Mouse (Mus musculus) midbrain, embryonic 16.5 days (tissue): ENCODE measurements at regions not wholly inside any gene's neighbourhood (a gene's known extent, or its start where the extent isn't known, plus 50 kb on each side); places are given as distances from the start of the nearest gene placed in this dataset.

ENCODE experiments used
- ATAC-seq: fragments of 200-750 bp; cut with Nextera tagmentation; 2 replicates; pipeline ENCODE4 v1.8.0; 2017; ENCODE audit warnings: moderate TSS enrichment
- H3K27ac ChIP-seq: fragments of 300-500 bp; sonication (generic); 2 replicates; pipeline ENCODE4 v1.5.1; 2014; ENCODE audit warnings: mild to moderate bottlenecking, low read length, mixed read lengths
- H3K27me3 ChIP-seq: fragments of 300-500 bp; sonication (generic); 2 replicates; pipeline ENCODE4 v1.6.1; 2014; ENCODE audit warnings: low read depth, low read length, mixed read lengths; ENCODE audit not compliant: control insufficient read depth, insufficient read depth
- H3K36me3 ChIP-seq: fragments of 300-500 bp; sonication (generic); 2 replicates; pipeline ENCODE4 v1.6.1; 2014; ENCODE audit warnings: mild to moderate bottlenecking, low read length, moderate library complexity, mixed read lengths; ENCODE audit not compliant: control insufficient read depth, insufficient read depth
- H3K4me1 ChIP-seq: fragments of 300-500 bp; sonication (generic); 2 replicates; pipeline ENCODE4 v1.6.1; 2014; ENCODE audit warnings: mild to moderate bottlenecking, low read length, mixed read lengths; ENCODE audit not compliant: control insufficient read depth, insufficient read depth
- H3K4me2 ChIP-seq: fragments of 300-500 bp; sonication (generic); 2 replicates; pipeline ENCODE4 v1.6.1; 2014; ENCODE audit warnings: mild to moderate bottlenecking, low read length, mixed read lengths
- H3K4me3 ChIP-seq: fragments of 300-500 bp; sonication (generic); 2 replicates; pipeline ENCODE4 v1.5.1; 2014; ENCODE audit warnings: low read depth, mild to moderate bottlenecking, low read length, moderate library complexity, mixed read lengths
- H3K9ac ChIP-seq: fragments of 300-500 bp; sonication (generic); 2 replicates; pipeline ENCODE4 v1.6.1; 2014; ENCODE audit warnings: low read depth, low read length, mixed read lengths
- H3K9me3 ChIP-seq: fragments of 300-500 bp; sonication (generic); replicated peaks from 2 replicates; pipeline ENCODE4 v1.6.1; 2014; ENCODE audit warnings: mild to moderate bottlenecking, low read length, mixed read lengths; ENCODE audit not compliant: control insufficient read depth, poor library complexity, severe bottlenecking
- WGBS: fragments of 180-500 bp; shearing (Covaris S2); extraction: QIAGEN DNeasy Blood & Tissue Kit; methylation state at CpG from one replicate; pipeline ENCODE4 v1.1.7; 2014; 5-methylcytosine and 5-hydroxymethylcytosine counted together

- no peaks in the 10 kb centered on the region for H3K27me3 ChIP-seq
- no peak overlapping the region for H3K27ac ChIP-seq
- H3K9ac ChIP-seq: no peak overlapping the region
- no peaks in the 10 kb centered on the region for H3K9me3 ChIP-seq
- ATAC-seq: no peak
- no peak overlapping the region for H3K4me3 ChIP-seq
- peaks cover 8% of the 10 kb centered on the region; the same call in 1 of the 2 replicates for H3K4me1 ChIP-seq
- no peaks in the 10 kb centered on the region for H3K36me3 ChIP-seq
- no peak overlapping the region for H3K4me2 ChIP-seq
- 12% methylated on average over 2 of the region's 2 CpGs for WGBS
Observed at GRCm38 (mm10) chr5:118946994-118947393, 386.5 kb downstream of the Med13l start.

- Histone ChIP-seq H3K4me1 (peaks cover 8% of the 10 kb centered on the region; the same call in 1 of the 2 replicates), H3K9ac (no peak overlapping the region), H3K9me3 (no peaks in the 10 kb centered on the region), H3K4me2 (no peak overlapping the region), H3K27me3 (no peaks in the 10 kb centered on the region), H3K36me3 (no peaks in the 10 kb centered on the region), H3K4me3 (no peak overlapping the region), H3K27ac (no peak overlapping the region)
- WGBS: 91% methylated on average over 6 of the region's 6 CpGs
- ATAC-seq: no peak
Observed at GRCm38 (mm10) chr5:118948119-118948786, 387.8 kb downstream of the Med13l start.

- WGBS: 64% methylated on average over 7 of the region's 7 CpGs
Observed at GRCm38 (mm10) chr5:118951067-118951466, 390.6 kb downstream of the Med13l start.

DNA sequence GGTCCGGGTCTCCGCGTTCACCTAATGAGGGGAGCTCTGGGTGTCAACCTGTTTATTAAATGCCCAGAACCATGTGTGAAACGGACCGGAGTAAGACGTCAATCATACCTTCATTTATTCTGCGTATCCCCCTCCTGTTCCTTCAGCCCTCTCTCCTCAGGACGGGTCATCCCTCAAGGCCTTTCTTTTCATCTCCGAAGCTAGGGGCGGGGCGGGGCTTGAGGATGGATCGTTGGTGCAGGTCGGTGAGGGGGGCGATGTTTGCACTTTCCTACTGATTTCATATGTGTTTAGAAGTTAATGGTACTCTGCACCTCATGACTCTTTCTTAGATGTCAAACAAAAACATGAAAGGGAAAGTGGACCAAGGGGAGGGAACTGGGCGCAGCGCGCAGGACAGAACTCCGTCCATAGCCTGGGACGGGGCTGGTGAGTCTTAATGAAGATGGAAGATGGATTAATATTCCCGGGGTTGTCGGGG, 400.1 kb downstream of the Med13l start:
- H3K9ac ChIP-seq: no peak overlapping the region
- H3K4me1 ChIP-seq: no peaks in the 10 kb centered on the region; the same call in 1 of the 2 replicates
- no peak for ATAC-seq
- H3K27me3 ChIP-seq: no peaks in the 10 kb centered on the region
- no peaks in the 10 kb centered on the region for H3K9me3 ChIP-seq
- H3K4me2 ChIP-seq: no peak overlapping the region
- 73% methylated on average over 21 of the region's 21 CpGs for WGBS
- no peak overlapping the region for H3K4me3 ChIP-seq
- no peaks in the 10 kb centered on the region for H3K36me3 ChIP-seq
- H3K27ac ChIP-seq: no peak overlapping the region

More at GRCm38 (mm10) chr5:118951067-118951466, 390.6 kb downstream of the Med13l start:
- Histone ChIP-seq H3K36me3 (no peaks in the 10 kb centered on the region), H3K27me3 (no peaks in the 10 kb centered on the region), H3K9ac (no peak overlapping the region), H3K4me3 (no peak overlapping the region), H3K9me3 (no peaks in the 10 kb centered on the region), H3K4me2 (no peak overlapping the region), H3K4me1 (peaks cover 5% of the 10 kb centered on the region; the same call in 1 of the 2 replicates), H3K27ac (no peak overlapping the region)
- ATAC-seq: no peak

DNA sequence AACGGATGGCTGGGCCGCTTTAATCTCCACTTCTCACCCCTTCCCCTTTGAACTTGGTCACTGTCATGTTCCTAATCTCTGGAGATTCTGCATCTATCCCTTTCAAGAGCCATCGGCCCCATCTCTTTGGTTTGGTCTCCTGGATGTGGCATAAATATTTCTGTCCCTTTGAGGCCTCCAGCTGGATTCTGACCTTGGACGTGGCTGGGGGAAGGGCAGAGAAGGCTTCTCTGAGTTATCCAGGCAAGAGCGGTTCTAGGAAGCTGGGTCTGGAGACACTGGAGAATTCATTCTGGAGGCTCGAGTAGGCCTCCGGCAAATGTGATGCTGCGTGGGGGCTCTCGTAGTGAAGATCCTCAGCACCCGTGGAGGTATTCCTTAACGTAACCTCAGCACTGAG, 400.6 kb downstream of the Med13l start:
- Histone ChIP-seq H3K9ac (no peak overlapping the region), H3K4me1 (no peaks in the 10 kb centered on the region; the same call in 1 of the 2 replicates), H3K36me3 (no peaks in the 10 kb centered on the region), H3K4me3 (no peak overlapping the region), H3K27me3 (no peaks in the 10 kb centered on the region), H3K4me2 (no peak overlapping the region), H3K27ac (no peak overlapping the region), H3K9me3 (no peaks in the 10 kb centered on the region)
- 82% methylated on average over 11 of the region's 11 CpGs for WGBS
- ATAC-seq: no peak

DNA sequence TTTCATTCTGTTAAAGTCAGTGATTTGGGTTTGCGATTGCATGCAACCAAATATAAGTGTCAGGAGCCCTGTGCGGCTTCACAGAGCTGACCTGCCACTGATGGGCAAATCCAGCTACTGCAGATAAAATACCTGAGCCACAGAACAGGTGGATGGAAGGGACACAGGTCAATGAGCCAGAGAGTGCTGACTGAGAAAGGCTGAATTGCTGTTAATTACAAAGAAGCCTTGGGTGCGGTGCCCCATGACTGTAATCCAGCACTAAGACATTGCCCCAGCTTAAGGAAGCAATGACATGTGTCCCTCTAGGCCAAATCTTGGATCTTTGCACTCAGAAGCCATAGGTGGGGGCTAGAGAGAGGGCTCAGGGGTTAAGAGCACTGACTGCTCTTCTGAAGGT, 401.7 kb downstream of the Med13l start:
- H3K27ac ChIP-seq: no peak overlapping the region
- 93% methylated on average over 3 of the region's 3 CpGs for WGBS
- no peaks in the 10 kb centered on the region for H3K4me1 ChIP-seq
- H3K4me3 ChIP-seq: no peak overlapping the region
- no peaks in the 10 kb centered on the region for H3K27me3 ChIP-seq
- H3K4me2 ChIP-seq: no peak overlapping the region
- H3K36me3 ChIP-seq: no peaks in the 10 kb centered on the region
- no peak for ATAC-seq
- no peak overlapping the region for H3K9ac ChIP-seq
- H3K9me3 ChIP-seq: no peaks in the 10 kb centered on the region

DNA sequence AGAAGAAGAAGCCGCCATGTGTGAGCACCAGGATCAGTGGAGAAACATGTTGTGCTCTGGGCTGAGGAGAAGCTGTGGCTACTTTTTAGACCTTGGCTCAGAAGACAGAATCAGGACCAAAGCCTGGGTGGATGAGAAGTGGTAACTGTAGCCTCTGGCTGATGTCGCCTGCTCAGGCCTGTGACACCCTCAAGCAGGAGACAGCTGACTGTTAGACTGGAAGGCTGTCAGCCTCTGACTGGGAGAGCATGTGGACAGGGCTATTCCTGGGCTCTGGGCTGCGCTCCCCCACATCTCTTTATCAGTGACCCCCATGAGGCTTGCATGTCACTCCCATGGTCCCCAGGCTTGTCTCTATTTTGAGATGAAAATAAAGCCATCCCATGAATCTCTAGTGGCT, 402.5 kb downstream of the Med13l start:
- no peaks in the 10 kb centered on the region for H3K27me3 ChIP-seq
- no peaks in the 10 kb centered on the region for H3K36me3 ChIP-seq
- no peak overlapping the region for H3K9ac ChIP-seq
- 95% methylated on average over 3 of the region's 3 CpGs for WGBS
- no peak overlapping the region for H3K4me3 ChIP-seq
- no peaks in the 10 kb centered on the region for H3K4me1 ChIP-seq
- no peak overlapping the region for H3K27ac ChIP-seq
- ATAC-seq: no peak
- H3K9me3 ChIP-seq: no peaks in the 10 kb centered on the region
- H3K4me2 ChIP-seq: no peak overlapping the region

- Histone ChIP-seq H3K27ac (no peak overlapping the region), H3K4me3 (no peak overlapping the region), H3K36me3 (no peaks in the 10 kb centered on the region), H3K9me3 (no peaks in the 10 kb centered on the region), H3K9ac (no peak overlapping the region), H3K4me2 (no peak overlapping the region), H3K4me1 (no peaks in the 10 kb centered on the region), H3K27me3 (no peaks in the 10 kb centered on the region)
- ATAC-seq: no peak
- 47% methylated on average over 6 of the region's 6 CpGs for WGBS
Observed at GRCm38 (mm10) chr5:118966901-118967300, 406.4 kb downstream of the Med13l start.

GRCm38 (mm10) chr5:118967718-118968117, 407.2 kb downstream of the Med13l start:
- no peaks in the 10 kb centered on the region for H3K9me3 ChIP-seq

More at GRCm38 (mm10) chr5:118967718-118968117, 407.2 kb downstream of the Med13l start:
- Histone ChIP-seq H3K4me2 (no peak overlapping the region), H3K4me3 (no peak overlapping the region), H3K9ac (no peak overlapping the region), H3K27ac (no peak overlapping the region), H3K27me3 (no peaks in the 10 kb centered on the region), H3K36me3 (no peaks in the 10 kb centered on the region), H3K4me1 (no peaks in the 10 kb centered on the region)
- WGBS: 78% methylated on average over 11 of the region's 11 CpGs
- no peak for ATAC-seq
